8 mouse cellular contexts compared by ENCODE assay signal in genomic region chr16:87840949-87841546, GRCm38 (mm10).
A peak's percentile ranks its signal among the peaks of the same experiment; 100 is the strongest.
DNase-seq lines count a peak whose midpoint lies in the region; ATAC-seq lines count a peak whose summit lies in the region.

No protein-coding gene starts in this region.

- H3K27ac ChIP-seq in midbrain, embryonic 16.5 days (ENCODE audit: low read length), result no peak overlapping the region
- H3K27ac ChIP-seq in stomach, embryonic 14.5 days (ENCODE audit: low read length), result no peak overlapping the region

- no peaks in the 10 kb centered on the region for H3K9me3 ChIP-seq in midbrain, embryonic 16.5 days (replicated peaks; ENCODE audit: control insufficient read depth, low read length, poor library complexity, severe bottlenecking)
- H3K9me3 ChIP-seq in stomach, embryonic 14.5 days (ENCODE audit: control insufficient read depth, low read depth, low read length), result no peaks in the 10 kb centered on the region

- H3K4me2 ChIP-seq in midbrain, embryonic 16.5 days (ENCODE audit: low read length), result peak overlapping the region; percentile 35
- H3K4me2 ChIP-seq in stomach, embryonic 14.5 days (replicated peaks; ENCODE audit: low read depth, low read length), result 0 out of 2 replicates have a peak overlapping the region, but pooled peaks have one; percentile 17

- WGBS in midbrain, embryonic 16.5 days, result 10% methylated on average over 16 of the region's 16 CpGs
- WGBS in stomach, embryonic 14.5 days, result 13% methylated on average over 16 of the region's 16 CpGs

- no peaks in the 10 kb centered on the region for H3K27me3 ChIP-seq in midbrain, embryonic 16.5 days (ENCODE audit: control insufficient read depth, insufficient read depth, low read depth, low read length)
- no peaks in the 10 kb centered on the region for H3K27me3 ChIP-seq in stomach, embryonic 14.5 days (ENCODE audit: control insufficient read depth, insufficient read depth, low read length)

- DNase-seq in gastrocnemius, adult 18-20 months (ENCODE audit: low spot score), result peak; percentile 40
- no peak for DNase-seq in gastrocnemius, postnatal 25 days
- peak; percentile 86 to 90 for DNase-seq in cerebellum, postnatal 10 days
- peak; percentile 78 to 82 for DNase-seq in frontal cortex, postnatal 25 days (ENCODE audit: low spot score in 2 of 2)
- peak; percentile 27 for DNase-seq in kidney, adult 11 months
- peak; percentile 75 to 83 for DNase-seq in left cerebral cortex, postnatal 36 days (ENCODE audit: low spot score in 2 of 2)

- intact Hi-C loops in left cerebral cortex, postnatal 36 days (cut with DNase I), result loop anchor here (1.0 to 5.0 kb wide), 2 partner anchors 364 to 1926 kb away; no protein-coding TSS in a partner anchor

- no peak overlapping the region for H3K4me3 ChIP-seq in midbrain, embryonic 16.5 days (ENCODE audit: low read depth, low read length)
- no peak overlapping the region for H3K4me3 ChIP-seq in stomach, embryonic 14.5 days (ENCODE audit: low read depth, low read length)

- no peak overlapping the region for H3K9ac ChIP-seq in midbrain, embryonic 16.5 days (ENCODE audit: low read depth, low read length)
- H3K9ac ChIP-seq in stomach, embryonic 14.5 days (replicated peaks; ENCODE audit: low read depth, low read length), result no peak overlapping the region

- no peaks in the 10 kb centered on the region for H3K36me3 ChIP-seq in midbrain, embryonic 16.5 days (ENCODE audit: control insufficient read depth, insufficient read depth, low read length)
- no peaks in the 10 kb centered on the region for H3K36me3 ChIP-seq in stomach, embryonic 14.5 days (ENCODE audit: control insufficient read depth, insufficient read depth, low read length)

- peak; percentile 91 for ATAC-seq in midbrain, embryonic 16.5 days
- ATAC-seq in stomach, embryonic 14.5 days (ENCODE audit: insufficient number of reproducible peaks, insufficient read depth, low FRiP score, low read depth), result peak; percentile 72; the same call in 1 of the 2 replicates

- H3K4me1 ChIP-seq in midbrain, embryonic 16.5 days (ENCODE audit: control insufficient read depth, insufficient read depth, low read length), result no peaks in the 10 kb centered on the region
- H3K4me1 ChIP-seq in stomach, embryonic 14.5 days (ENCODE audit: control insufficient read depth, insufficient read depth, low read length), result no peaks in the 10 kb centered on the region
